Mouse (Mus musculus) kidney, embryonic 14.5 days (tissue): ENCODE data around the gene Loxl3. TPM values are rescaled to one million over a fixed set of nuclear protein-coding genes. Genes with fewer than 3 reads are reported as not detected.

Experiments used
- ATAC-seq: fragments of 200-750 bp; cut with Nextera tagmentation; 2 replicates; pipeline ENCODE4 v1.8.0; 2017; ENCODE audit warnings: moderate number of reproducible peaks, mild to moderate bottlenecking, moderate TSS enrichment, moderate library complexity; ENCODE audit not compliant: low FRiP score, low TSS enrichment
- H3K27ac ChIP-seq: fragments of 300-500 bp; sonication (generic); 2 replicates; pipeline ENCODE4 v1.5.1; 2014; ENCODE audit warnings: low read depth, mild to moderate bottlenecking, low read length, moderate library complexity, mixed read lengths
- H3K27me3 ChIP-seq: fragments of 300-500 bp; sonication (generic); 2 replicates; pipeline ENCODE4 v1.6.1; 2014; ENCODE audit warnings: mild to moderate bottlenecking, low read length; ENCODE audit not compliant: control insufficient read depth, insufficient read depth
- H3K36me3 ChIP-seq: fragments of 300-500 bp; sonication (generic); 2 replicates; pipeline ENCODE4 v1.6.1; 2014; ENCODE audit warnings: low read length, mixed read lengths; ENCODE audit not compliant: control insufficient read depth, insufficient read depth
- H3K4me1 ChIP-seq: fragments of 300-500 bp; sonication (generic); 2 replicates; pipeline ENCODE4 v1.6.1; 2014; ENCODE audit warnings: low read length, mixed read lengths; ENCODE audit not compliant: control insufficient read depth, insufficient read depth
- H3K4me2 ChIP-seq: fragments of 300-500 bp; sonication (generic); replicated peaks from 2 replicates; pipeline ENCODE4 v1.6.1; 2014; ENCODE audit warnings: low read depth, mild to moderate bottlenecking, low read length
- H3K4me3 ChIP-seq: fragments of 300-500 bp; sonication (generic); 2 replicates; pipeline ENCODE4 v1.5.1; 2014; ENCODE audit warnings: mild to moderate bottlenecking, low read length
- H3K9ac ChIP-seq: fragments of 300-500 bp; sonication (generic); 2 replicates; pipeline ENCODE4 v1.6.1; 2014; ENCODE audit warnings: low read depth, mild to moderate bottlenecking, low read length, moderate library complexity
- H3K9me3 ChIP-seq: fragments of 300-500 bp; sonication (generic); 2 replicates; pipeline ENCODE4 v1.6.1; 2016; ENCODE audit warnings: low read length; ENCODE audit not compliant: control insufficient read depth
- WGBS: fragments of 180-500 bp; shearing (Covaris S2); extraction: QIAGEN DNeasy Blood & Tissue Kit; methylation state at CpG from one replicate; pipeline ENCODE4 v1.1.7; 2014; 5-methylcytosine and 5-hydroxymethylcytosine counted together
- polyA plus RNA-seq: library from polyadenylated mRNA; unstranded; fragments of >200 nt; fragmentation: Nextera tagmentation; extraction: Ambion mirVana; gene quantifications from 2 replicates; pipeline ENCODE4 v1.2.1, GENCODE M21; 2014

Loxl3 gene
- polyA plus RNA-seq, 1 experiment from 2014 or later = 14.3 TPM

DNA sequence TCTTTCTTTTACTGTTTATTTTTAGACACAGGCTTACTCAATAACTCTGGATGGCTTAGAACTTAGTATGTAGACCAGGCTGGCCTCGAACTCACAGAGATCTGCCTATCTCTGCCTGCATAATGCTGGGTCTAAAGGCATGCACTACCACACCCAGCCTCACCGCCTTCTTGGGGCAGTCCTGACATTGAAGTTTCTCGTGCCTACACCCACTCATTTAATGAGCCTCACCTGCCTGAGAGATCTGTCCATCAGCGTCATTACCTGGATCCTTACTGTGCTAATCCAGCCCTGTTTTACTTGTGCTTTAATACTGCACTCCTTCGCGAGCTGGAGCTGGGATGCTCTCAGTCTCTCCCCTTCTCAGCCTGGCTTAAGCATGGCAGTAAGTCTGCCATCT, 22.2 kb upstream of the Loxl3 start:
- H3K9ac ChIP-seq = no peak overlapping the region
- ATAC-seq = no peak
- H3K36me3 ChIP-seq = no peaks in the 10 kb centered on the region
- WGBS = 77% methylated on average over 6 of the region's 6 CpGs
- H3K27me3 ChIP-seq = no peaks in the 10 kb centered on the region
- H3K9me3 ChIP-seq = no peaks in the 10 kb centered on the region
- no peak overlapping the region for H3K4me2 ChIP-seq
- no peak overlapping the region for H3K27ac ChIP-seq
- H3K4me1 ChIP-seq = no peaks in the 10 kb centered on the region
- H3K4me3 ChIP-seq = no peak overlapping the region

DNA sequence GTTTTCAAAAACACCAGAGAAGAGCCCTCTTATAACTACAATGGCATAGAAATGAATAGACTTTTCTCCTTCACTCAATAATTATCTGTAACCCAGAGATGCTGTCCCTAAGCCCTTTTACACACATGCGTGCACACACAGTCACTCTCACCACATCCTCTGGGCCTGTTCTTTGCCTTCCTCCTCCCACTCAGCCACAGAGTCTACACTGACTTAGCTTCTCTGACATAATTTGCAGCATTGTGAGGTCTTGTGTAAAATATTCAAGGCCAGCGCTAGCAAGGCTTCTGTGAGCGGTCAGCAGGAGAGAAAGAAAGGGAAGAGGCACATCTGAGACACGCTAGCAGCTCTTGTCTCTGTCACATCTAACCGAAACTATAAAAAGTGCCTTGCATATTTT, 20.5 kb upstream of the Loxl3 start:
- no peak for ATAC-seq
- H3K4me2 ChIP-seq = no peak overlapping the region
- no peaks in the 10 kb centered on the region for H3K9me3 ChIP-seq
- no peak overlapping the region for H3K27ac ChIP-seq
- no peak overlapping the region for H3K4me3 ChIP-seq
- no peak overlapping the region for H3K9ac ChIP-seq
- no peaks in the 10 kb centered on the region for H3K4me1 ChIP-seq
- H3K36me3 ChIP-seq = no peaks in the 10 kb centered on the region
- 59% methylated on average over 5 of the region's 5 CpGs for WGBS
- no peaks in the 10 kb centered on the region for H3K27me3 ChIP-seq

DNA sequence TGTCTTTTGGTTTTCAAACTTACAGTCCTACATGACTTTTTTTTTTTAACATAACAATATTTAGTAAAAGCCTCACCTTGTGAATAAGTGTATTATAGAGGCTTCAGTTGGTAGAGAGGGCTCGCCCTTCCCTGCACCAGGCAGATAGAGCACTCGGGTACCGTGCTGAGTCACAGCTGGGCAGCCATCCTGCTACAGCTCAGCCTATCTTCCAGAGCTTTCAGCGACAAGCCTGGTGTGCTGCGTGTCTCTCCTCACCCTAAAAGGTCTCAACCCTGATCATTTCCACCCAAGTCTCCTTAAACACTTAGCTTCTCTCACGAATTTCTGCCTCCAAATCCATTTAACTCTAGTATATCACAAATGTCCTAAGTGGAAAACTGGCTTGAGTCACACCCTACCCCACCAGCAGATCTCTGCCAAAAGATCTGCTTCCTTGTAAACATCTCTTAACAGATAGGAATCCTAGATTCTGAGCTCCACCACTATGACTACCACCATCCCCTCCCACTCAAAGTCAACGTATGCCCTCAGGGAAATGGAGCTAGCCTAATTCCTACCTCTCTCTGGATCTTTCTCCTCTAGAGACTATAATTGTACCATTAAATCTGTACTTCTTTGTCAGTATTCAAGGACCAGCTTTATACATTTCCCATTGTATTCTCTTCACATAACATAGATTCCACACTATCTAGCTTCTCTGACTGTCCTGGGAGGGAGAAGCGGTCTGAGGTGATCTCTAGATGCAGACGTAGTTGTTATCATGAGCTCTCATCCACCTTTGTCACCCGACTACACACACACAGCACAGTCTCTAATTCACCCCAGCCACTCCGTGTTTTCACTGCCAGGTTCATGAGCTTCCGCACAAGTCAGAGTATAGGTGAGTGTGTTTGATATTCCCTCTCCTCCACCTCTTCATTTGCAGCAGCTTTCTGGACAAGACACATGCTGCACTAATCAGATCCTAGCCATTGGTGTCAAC, 19.2 kb upstream of the Loxl3 start:
- no peak for ATAC-seq
- no peak overlapping the region for H3K4me2 ChIP-seq
- 72% methylated on average over 12 of the region's 12 CpGs for WGBS

DNA sequence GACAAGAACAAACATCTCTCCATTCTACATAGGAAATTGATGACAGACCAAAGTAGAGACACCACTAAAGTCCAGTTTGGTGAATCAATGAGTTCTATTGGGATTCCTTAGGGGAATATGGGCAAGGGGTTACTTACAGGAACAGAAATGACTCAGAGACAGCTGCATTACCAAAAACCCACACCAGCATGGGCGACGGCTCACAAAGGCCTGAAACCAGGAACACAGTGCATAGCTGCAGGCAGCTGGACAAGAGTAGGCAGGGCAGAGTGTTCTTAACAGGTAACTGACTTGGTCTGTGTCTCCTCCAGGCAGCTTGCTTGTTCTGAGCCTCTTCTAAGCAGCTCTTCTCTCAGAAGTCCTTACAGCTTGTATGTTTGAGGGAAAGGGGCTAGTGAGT, 18.2 kb upstream of the Loxl3 start:
- no peak overlapping the region for H3K9ac ChIP-seq
- ATAC-seq = no peak
- WGBS = 94% methylated on average over 2 of the region's 2 CpGs
- no peak overlapping the region for H3K4me3 ChIP-seq
- H3K36me3 ChIP-seq = no peaks in the 10 kb centered on the region
- H3K4me2 ChIP-seq = no peak overlapping the region
- no peaks in the 10 kb centered on the region for H3K27me3 ChIP-seq
- H3K27ac ChIP-seq = no peak overlapping the region
- no peaks in the 10 kb centered on the region for H3K9me3 ChIP-seq
- no peaks in the 10 kb centered on the region for H3K4me1 ChIP-seq

More for the DNA sequence above, 19.2 kb upstream of the Loxl3 start:
- Histone ChIP-seq H3K27ac (no peak overlapping the region), H3K27me3 (no peaks in the 10 kb centered on the region), H3K4me3 (no peak overlapping the region), H3K36me3 (no peaks in the 10 kb centered on the region), H3K9ac (no peak overlapping the region), H3K4me1 (no peaks in the 10 kb centered on the region), H3K9me3 (no peaks in the 10 kb centered on the region)

DNA sequence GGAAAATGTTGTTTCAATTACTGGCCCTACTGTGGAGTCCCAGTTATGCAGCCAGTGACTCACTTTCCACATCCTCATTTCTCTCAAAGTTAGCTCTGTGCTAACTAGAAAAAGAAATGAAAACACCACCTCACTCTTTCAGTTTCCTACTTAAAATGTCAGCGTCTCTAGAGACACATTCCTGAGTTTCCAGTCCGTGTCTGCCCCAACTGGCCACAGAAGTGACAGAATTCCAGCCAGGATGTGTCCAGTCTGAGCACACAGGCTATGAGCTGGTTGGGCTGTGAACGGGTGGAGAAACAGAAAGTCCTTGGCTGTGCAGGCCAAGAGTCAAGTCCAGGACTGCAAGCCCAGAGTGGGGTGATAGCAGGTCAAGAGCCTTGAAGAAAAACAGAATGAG, 16.8 kb upstream of the Loxl3 start:
- Histone ChIP-seq H3K4me3 (no peak overlapping the region), H3K4me1 (no peaks in the 10 kb centered on the region), H3K27ac (no peak overlapping the region), H3K4me2 (no peak overlapping the region), H3K27me3 (no peaks in the 10 kb centered on the region), H3K9me3 (no peaks in the 10 kb centered on the region), H3K36me3 (no peaks in the 10 kb centered on the region), H3K9ac (no peak overlapping the region)
- no peak for ATAC-seq
- WGBS = 44% methylated on average over 3 of the region's 3 CpGs

DNA sequence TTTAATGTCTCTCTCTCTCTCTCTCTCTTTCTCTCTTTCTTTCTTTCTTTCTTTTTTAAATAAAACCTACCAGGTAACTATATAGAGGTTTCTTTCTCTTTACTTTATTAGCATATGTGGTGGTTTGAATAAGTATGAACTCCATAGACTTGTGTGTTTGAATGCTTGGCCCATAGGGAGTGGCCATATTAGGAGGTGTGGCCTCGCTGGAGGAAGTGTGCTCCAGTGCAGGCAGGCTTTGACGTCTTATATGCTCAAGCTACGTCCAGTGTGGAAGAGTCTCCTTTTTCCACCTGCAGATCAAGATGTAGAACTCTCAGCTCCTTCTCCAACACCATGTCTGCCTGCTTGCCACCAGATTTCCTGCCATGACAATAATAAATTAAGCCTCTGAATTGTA, 14.9 kb upstream of the Loxl3 start:
- Histone ChIP-seq H3K4me1 (no peaks in the 10 kb centered on the region), H3K27me3 (no peaks in the 10 kb centered on the region), H3K27ac (no peak overlapping the region), H3K4me3 (no peak overlapping the region), H3K9me3 (no peaks in the 10 kb centered on the region), H3K4me2 (no peak overlapping the region), H3K36me3 (no peaks in the 10 kb centered on the region), H3K9ac (no peak overlapping the region)
- ATAC-seq = no peak
- WGBS = 70% methylated on average over 3 of the region's 3 CpGs

DNA sequence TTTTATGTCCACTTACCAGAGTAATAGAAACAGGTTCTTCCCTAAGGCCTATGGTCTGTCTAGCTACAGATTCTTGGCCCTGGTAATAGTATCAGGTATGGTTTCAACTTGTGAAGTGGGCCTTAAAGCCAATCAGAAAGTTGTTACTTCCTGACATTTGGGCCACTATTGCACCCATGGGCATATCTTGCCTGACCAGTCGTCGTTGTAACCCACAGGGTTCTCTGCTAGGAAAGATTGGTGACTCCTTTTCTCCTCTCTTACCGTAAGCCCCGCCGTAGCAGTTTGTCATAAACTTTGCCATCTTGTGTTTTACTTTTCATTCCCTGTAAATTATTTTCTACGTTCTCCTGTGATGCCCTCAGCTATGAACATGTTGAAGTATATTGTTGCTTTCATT, 13.9 kb upstream of the Loxl3 start:
- Histone ChIP-seq H3K27ac (no peak overlapping the region), H3K27me3 (no peaks in the 10 kb centered on the region), H3K36me3 (no peaks in the 10 kb centered on the region), H3K4me3 (no peak overlapping the region), H3K9ac (no peak overlapping the region), H3K4me1 (no peaks in the 10 kb centered on the region), H3K9me3 (no peaks in the 10 kb centered on the region), H3K4me2 (no peak overlapping the region)
- 85% methylated on average over 6 of the region's 6 CpGs for WGBS
- ATAC-seq = no peak

DNA sequence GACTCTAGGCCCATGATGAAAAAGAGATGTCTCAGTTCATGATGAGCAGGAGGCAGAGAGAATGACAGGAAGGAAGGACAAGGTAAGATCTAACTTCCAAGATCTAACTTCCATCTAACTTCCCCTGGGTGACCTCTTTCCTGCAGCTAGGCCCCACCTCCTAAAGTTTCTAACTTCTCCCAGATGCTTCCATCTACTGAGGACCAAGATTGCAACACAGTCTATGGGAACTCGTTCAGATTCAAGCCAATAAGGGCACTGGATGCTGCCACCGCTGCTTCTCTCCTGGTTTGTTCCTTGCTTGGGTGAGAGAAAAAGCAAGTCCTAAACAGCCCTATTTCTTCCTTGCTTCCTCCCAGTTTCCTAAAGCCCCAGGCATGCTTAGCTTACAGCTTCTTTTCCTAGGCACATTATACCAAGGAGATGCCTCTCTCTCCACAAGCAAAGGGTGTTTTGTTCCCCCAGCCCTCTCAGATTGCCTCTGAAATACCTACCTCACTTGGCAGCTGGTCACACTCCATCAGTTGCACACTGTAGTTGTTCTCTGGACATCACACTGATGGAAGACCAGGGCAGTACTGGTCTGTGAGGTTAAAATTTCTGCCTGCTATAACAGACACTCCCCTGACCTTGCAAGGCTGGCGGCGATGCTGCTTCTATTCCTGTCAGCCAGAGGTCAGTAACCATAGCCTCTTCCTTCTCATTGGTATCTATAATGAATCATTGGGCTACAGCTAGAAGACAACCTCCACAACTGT, 13.0 kb upstream of the Loxl3 start:
- H3K27ac ChIP-seq = no peak overlapping the region
- ATAC-seq = peak; percentile 82

DNA sequence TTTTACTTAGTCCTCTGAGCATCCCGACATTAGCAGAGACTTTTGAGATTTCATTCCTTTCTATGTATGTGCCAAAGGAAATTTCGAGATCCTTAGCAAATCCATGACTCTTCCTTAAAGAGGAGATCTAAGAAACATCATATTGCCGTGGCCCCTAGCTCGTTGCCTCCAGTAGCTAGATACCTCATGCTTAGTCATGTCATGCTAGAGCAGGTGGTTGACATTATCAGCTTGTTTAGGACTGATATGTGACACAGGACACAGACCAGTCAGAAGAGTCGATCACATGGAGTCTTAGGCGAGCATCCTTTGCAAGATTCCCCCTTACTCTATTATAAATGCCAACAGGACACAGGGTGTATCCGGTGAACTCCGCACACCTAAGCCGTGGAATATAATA, 11.0 kb upstream of the Loxl3 start:
- no peaks in the 10 kb centered on the region for H3K36me3 ChIP-seq
- no peak for ATAC-seq
- no peaks in the 10 kb centered on the region for H3K4me1 ChIP-seq
- 87% methylated on average over 9 of the region's 9 CpGs for WGBS
- H3K4me2 ChIP-seq = no peak overlapping the region
- no peak overlapping the region for H3K9ac ChIP-seq
- H3K27ac ChIP-seq = no peak overlapping the region
- no peak overlapping the region for H3K4me3 ChIP-seq
- no peaks in the 10 kb centered on the region for H3K27me3 ChIP-seq
- no peaks in the 10 kb centered on the region for H3K9me3 ChIP-seq

More for the DNA sequence above, 13.0 kb upstream of the Loxl3 start:
- no peak overlapping the region for H3K4me3 ChIP-seq
- H3K9ac ChIP-seq = no peak overlapping the region
- no peak overlapping the region for H3K4me2 ChIP-seq
- no peaks in the 10 kb centered on the region for H3K36me3 ChIP-seq
- no peaks in the 10 kb centered on the region for H3K9me3 ChIP-seq
- no peaks in the 10 kb centered on the region for H3K27me3 ChIP-seq
- H3K4me1 ChIP-seq = no peaks in the 10 kb centered on the region
- 56% methylated on average over 4 of the region's 4 CpGs for WGBS
